In genomic region chr6:88924502-88925275, GRCm38 (mm10) we compare ENCODE assay signal across 8 mouse cellular contexts. TPM values are rescaled to one million over a fixed set of nuclear protein-coding genes. Genes with fewer than 3 reads are reported as not detected.
A peak's percentile ranks its signal among the peaks of the same experiment; 100 is the strongest.
DNase-seq lines count a peak whose midpoint lies in the region; ATAC-seq lines count a peak whose summit lies in the region.

No protein-coding gene starts in this region.

- peaks cover 38% of the 10 kb centered on the region for H3K4me1 ChIP-seq in embryonic facial prominence, embryonic 13.5 days
- peaks cover 27 to 46% of the 10 kb centered on the region in 2 experiments for H3K4me1 ChIP-seq in heart, embryonic 14.5 days (ENCODE audit: control insufficient read depth in 2 of 2, insufficient read depth in 2 of 2, low read length in 2 of 2)
- H3K4me1 ChIP-seq in kidney, embryonic 15.5 days: peaks cover 22% of the 10 kb centered on the region
- H3K4me1 ChIP-seq in midbrain, embryonic 11.5 days (ENCODE audit: control insufficient read depth, insufficient read depth, low read length): peaks cover 51% of the 10 kb centered on the region

- H3K27me3 ChIP-seq in embryonic facial prominence, embryonic 13.5 days: no peaks in the 10 kb centered on the region; the same call in 1 of the 2 replicates
- no peaks in the 10 kb centered on the region for H3K27me3 ChIP-seq in heart, embryonic 14.5 days (ENCODE audit: control insufficient read depth, insufficient read depth, low read length)
- H3K27me3 ChIP-seq in kidney, embryonic 15.5 days: no peaks in the 10 kb centered on the region
- H3K27me3 ChIP-seq in midbrain, embryonic 11.5 days (ENCODE audit: control insufficient read depth, insufficient read depth, low read length): no peaks in the 10 kb centered on the region

- no peaks in the 10 kb centered on the region for H3K36me3 ChIP-seq in embryonic facial prominence, embryonic 13.5 days
- no peaks in the 10 kb centered on the region for H3K36me3 ChIP-seq in heart, embryonic 14.5 days (ENCODE audit: control insufficient read depth, insufficient read depth, low read length)
- H3K36me3 ChIP-seq in kidney, embryonic 15.5 days: no peaks in the 10 kb centered on the region
- H3K36me3 ChIP-seq in midbrain, embryonic 11.5 days (ENCODE audit: control insufficient read depth, insufficient read depth, low read length): no peaks in the 10 kb centered on the region

- H3K9me3 ChIP-seq in embryonic facial prominence, embryonic 13.5 days: no peaks in the 10 kb centered on the region
- H3K9me3 ChIP-seq in heart, embryonic 14.5 days (ENCODE audit: control insufficient read depth, low read length): no peaks in the 10 kb centered on the region
- no peaks in the 10 kb centered on the region for H3K9me3 ChIP-seq in kidney, embryonic 15.5 days (replicated peaks)
- no peaks in the 10 kb centered on the region for H3K9me3 ChIP-seq in midbrain, embryonic 11.5 days (ENCODE audit: control insufficient read depth, low read length)

- H3K9ac ChIP-seq in embryonic facial prominence, embryonic 13.5 days: no peak overlapping the region
- H3K9ac ChIP-seq in heart, embryonic 14.5 days (ENCODE audit: low read length): no peak overlapping the region
- no peak overlapping the region for H3K9ac ChIP-seq in kidney, embryonic 15.5 days
- H3K9ac ChIP-seq in midbrain, embryonic 11.5 days (ENCODE audit: low read length): peak overlapping the region; percentile 53

- 1% methylated on average over 5 of the region's 5 CpGs for WGBS in embryonic facial prominence, embryonic 13.5 days
- 21% methylated on average over 5 of the region's 5 CpGs for WGBS in heart, embryonic 14.5 days
- WGBS in kidney, embryonic 15.5 days: 6% methylated on average over 5 of the region's 5 CpGs
- 6% methylated on average over 5 of the region's 5 CpGs for WGBS in midbrain, embryonic 11.5 days

- ATAC-seq in embryonic facial prominence, embryonic 13.5 days (ENCODE audit: insufficient number of reproducible peaks, insufficient read depth, low FRiP score, low TSS enrichment, low read depth): peak; percentile 80
- ATAC-seq in heart, embryonic 14.5 days (ENCODE audit: insufficient number of reproducible peaks, insufficient read depth, low FRiP score, low read depth): peak; percentile 70
- 0 out of 2 replicates have a peak, but pooled peaks have one; percentile 5 for ATAC-seq in kidney, embryonic 15.5 days (replicated peaks; ENCODE audit: low FRiP score)
- no peak for ATAC-seq in midbrain, embryonic 11.5 days (ENCODE audit: low FRiP score)

- H3K4me3 ChIP-seq in embryonic facial prominence, embryonic 13.5 days: no peak overlapping the region
- H3K4me3 ChIP-seq in heart, embryonic 14.5 days (ENCODE audit: control insufficient read depth in 1 of 2, insufficient read depth in 1 of 2, low read depth in 1 of 2, low read length in 2 of 2): no peak overlapping the region
- no peak overlapping the region for H3K4me3 ChIP-seq in kidney, embryonic 15.5 days (replicated peaks)
- H3K4me3 ChIP-seq in midbrain, embryonic 11.5 days (ENCODE audit: low read depth, low read length): no peak overlapping the region

- H3K27ac ChIP-seq in embryonic facial prominence, embryonic 13.5 days: peak overlapping the region; percentile 96
- H3K27ac ChIP-seq in heart, embryonic 14.5 days (replicated peaks in 1 of 2; ENCODE audit: control insufficient read depth in 1 of 2, insufficient read depth in 1 of 2, low read depth in 2 of 2, low read length in 2 of 2): peak overlapping the region; percentile 48 to 61
- H3K27ac ChIP-seq in kidney, embryonic 15.5 days: peak overlapping the region; percentile 78
- peak overlapping the region; percentile 92 for H3K27ac ChIP-seq in midbrain, embryonic 11.5 days (ENCODE audit: low read depth, low read length)

- DNase-seq in ovary, adult 18-20 months (ENCODE audit: low spot score): peak; percentile 73
- no peak for DNase-seq in ovary, postnatal 10 days (ENCODE audit: low spot score)
- peak; percentile 89 for DNase-seq in midbrain, embryonic 11.5 days (ENCODE audit: low spot score, missing footprints)
- DNase-seq in right cerebral cortex, postnatal 36 days (ENCODE audit: low spot score in 2 of 2): no peak
- no peak for DNase-seq in frontal cortex, postnatal 10 days (ENCODE audit: low spot score in 2 of 2)

- H3K4me2 ChIP-seq in embryonic facial prominence, embryonic 13.5 days: peak overlapping the region; percentile 32
- no peak overlapping the region for H3K4me2 ChIP-seq in heart, embryonic 14.5 days (ENCODE audit: low read length)
- no peak overlapping the region for H3K4me2 ChIP-seq in kidney, embryonic 15.5 days
- H3K4me2 ChIP-seq in midbrain, embryonic 11.5 days: no peak overlapping the region

RNA-seq across cellular contexts. Expression of gene Tpra1, which starts 22.6 kb away (rescaled TPM):
- polyA plus RNA-seq in embryonic facial prominence, embryonic 13.5 days (2015; fragmentation: Nextera tagmentation; extraction: Ambion mirVana): 93.2 and 93.5 TPM in 2 replicates
- polyA plus RNA-seq in heart, embryonic 14.5 days (2014; fragmentation: Nextera tagmentation; extraction: Ambion mirVana): 36.8 and 39.5 TPM in 2 replicates
- polyA plus RNA-seq in kidney, embryonic 15.5 days (2015; fragmentation: Nextera tagmentation; extraction: Ambion mirVana): 68.3 and 75.1 TPM in 2 replicates
- polyA plus RNA-seq in midbrain, embryonic 11.5 days (2014; fragmentation: Nextera tagmentation; extraction: Ambion mirVana): 36.9 and 39.6 TPM in 2 replicates

RNA-seq across cellular contexts. Expression of gene Mcm2, which starts 26.1 kb away (rescaled TPM):
- 124 and 131 TPM in 2 replicates for polyA plus RNA-seq in embryonic facial prominence, embryonic 13.5 days (2015; fragmentation: Nextera tagmentation; extraction: Ambion mirVana)
- 79.2 and 83.9 TPM in 2 replicates for polyA plus RNA-seq in heart, embryonic 14.5 days (2014; fragmentation: Nextera tagmentation; extraction: Ambion mirVana)
- polyA plus RNA-seq in kidney, embryonic 15.5 days (2015; fragmentation: Nextera tagmentation; extraction: Ambion mirVana): 145 and 158 TPM in 2 replicates
- 210 and 212 TPM in 2 replicates for polyA plus RNA-seq in midbrain, embryonic 11.5 days (2014; fragmentation: Nextera tagmentation; extraction: Ambion mirVana)

RNA-seq across cellular contexts. Expression of gene Podxl2, which starts 49.8 kb away (rescaled TPM):
- polyA plus RNA-seq in embryonic facial prominence, embryonic 13.5 days (2015; fragmentation: Nextera tagmentation; extraction: Ambion mirVana): 141 and 143 TPM in 2 replicates
- polyA plus RNA-seq in heart, embryonic 14.5 days (2014; fragmentation: Nextera tagmentation; extraction: Ambion mirVana): 49.9 and 51.6 TPM in 2 replicates
- polyA plus RNA-seq in kidney, embryonic 15.5 days (2015; fragmentation: Nextera tagmentation; extraction: Ambion mirVana): 43.2 and 55.0 TPM in 2 replicates
- 118 and 119 TPM in 2 replicates for polyA plus RNA-seq in midbrain, embryonic 11.5 days (2014; fragmentation: Nextera tagmentation; extraction: Ambion mirVana)

Comparison
In these comparisons a context has a peak if more than half of its experiments do, and no peak if none do; other contexts are left out.
1. DNase-seq: peak in ovary, adult 18-20 months (single experiment) and midbrain, embryonic 11.5 days (single experiment); none in ovary, postnatal 10 days (single experiment), right cerebral cortex, postnatal 36 days (0 of 2) and frontal cortex, postnatal 10 days (0 of 2).
2. Peak in every context shown above with its lines, with median percentiles within 50 percentile points of each other: H3K27ac ChIP-seq.